Mouse (Mus musculus): Measurements from ENCODE around the gene Ugt1a8. TPM values are rescaled to one million over a fixed set of nuclear protein-coding genes. Genes with fewer than 3 reads are reported as not detected.

The Ugt1a8 gene
- polyA plus RNA-seq, 1 experiment from 2014 or later, result not detected

Other genes starting within 250 kb of the Ugt1a8 start
- 57.7 TPM in 2 replicates for gene Dgkd, start 234.5 kb upstream of the Ugt1a8 start, polyA plus RNA-seq (2015; fragmentation: Nextera tagmentation; extraction: Ambion mirVana)
- 25.7 and 31.4 TPM in 2 replicates for gene Usp40, start 79.3 kb upstream of the Ugt1a8 start, polyA plus RNA-seq (2015; fragmentation: Nextera tagmentation; extraction: Ambion mirVana)
- gene Ugt1a10, start 32.4 kb upstream of the Ugt1a8 start, polyA plus RNA-seq (2015; fragmentation: Nextera tagmentation; extraction: Ambion mirVana), result not detected in 2 replicates
- gene Ugt1a9, start 17.0 kb upstream of the Ugt1a8 start, polyA plus RNA-seq (2015; fragmentation: Nextera tagmentation; extraction: Ambion mirVana), result not detected in 2 replicates
- 1.2 and 1.4 TPM in 2 replicates for gene Ugt1a7c, start 7.2 kb downstream of the Ugt1a8 start, polyA plus RNA-seq (2015; fragmentation: Nextera tagmentation; extraction: Ambion mirVana)
- gene Ugt1a6b, start 15.4 kb downstream of the Ugt1a8 start, polyA plus RNA-seq (2015; fragmentation: Nextera tagmentation; extraction: Ambion mirVana), result 1.0 and 1.7 TPM in 2 replicates
- gene Ugt1a6a, start 47.0 kb downstream of the Ugt1a8 start, polyA plus RNA-seq (2015; fragmentation: Nextera tagmentation; extraction: Ambion mirVana), result 2.7 and 2.8 TPM in 2 replicates
- not detected in 2 replicates for gene Ugt1a5, start 78.2 kb downstream of the Ugt1a8 start, polyA plus RNA-seq (2015; fragmentation: Nextera tagmentation; extraction: Ambion mirVana)
- gene Ugt1a2, start 112.8 kb downstream of the Ugt1a8 start, polyA plus RNA-seq (2015; fragmentation: Nextera tagmentation; extraction: Ambion mirVana), result not detected in 2 replicates
- 10.1 and 11.7 TPM in 2 replicates for gene Dnajb3, start 118.0 kb downstream of the Ugt1a8 start, polyA plus RNA-seq (2015; fragmentation: Nextera tagmentation; extraction: Ambion mirVana)
- not detected in 2 replicates for gene Ugt1a1, start 124.1 kb downstream of the Ugt1a8 start, polyA plus RNA-seq (2015; fragmentation: Nextera tagmentation; extraction: Ambion mirVana)
- gene Mroh2a, start 139.2 kb downstream of the Ugt1a8 start, polyA plus RNA-seq (2015; fragmentation: Nextera tagmentation; extraction: Ambion mirVana), result 0.96 and 1.0 TPM in 2 replicates
- 121 TPM in 2 replicates for gene Hjurp, start 189.8 kb downstream of the Ugt1a8 start, polyA plus RNA-seq (2015; fragmentation: Nextera tagmentation; extraction: Ambion mirVana)
- 0.09 TPM in 1 of 2 replicates, not detected in the other for gene Trpm8, start 189.8 kb downstream of the Ugt1a8 start, polyA plus RNA-seq (2015; fragmentation: Nextera tagmentation; extraction: Ambion mirVana)